Mouse (Mus musculus) kidney, embryonic 15.5 days (tissue): ENCODE results near the gene 1110065P20Rik. TPM values are rescaled to one million over a fixed set of nuclear protein-coding genes. Genes with fewer than 3 reads are reported as not detected.

Experiments
- ATAC-seq: fragments of 200-750 bp; cut with Nextera tagmentation; replicated peaks from 2 replicates; pipeline ENCODE4 v1.8.0; 2017; ENCODE audit warnings: moderate TSS enrichment; ENCODE audit not compliant: low FRiP score
- H3K27ac ChIP-seq: fragments of 300-500 bp; sonication (generic); 2 replicates; pipeline ENCODE4 v1.5.1; 2015; ENCODE audit warnings: mild to moderate bottlenecking, inconsistent platforms
- H3K27me3 ChIP-seq: fragments of 300-500 bp; sonication (generic); 2 replicates; pipeline ENCODE4 v1.6.1; 2015; ENCODE audit warnings: inconsistent platforms
- H3K36me3 ChIP-seq: fragments of 300-500 bp; sonication (generic); 2 replicates; pipeline ENCODE4 v1.6.1; 2015; ENCODE audit warnings: inconsistent platforms
- H3K4me1 ChIP-seq: fragments of 300-500 bp; sonication (generic); 2 replicates; pipeline ENCODE4 v1.6.1; 2015; ENCODE audit warnings: inconsistent platforms
- H3K4me2 ChIP-seq: fragments of 300-500 bp; sonication (generic); 2 replicates; pipeline ENCODE4 v1.6.1; 2015; ENCODE audit warnings: moderate library complexity, mild to moderate bottlenecking, inconsistent platforms
- H3K4me3 ChIP-seq: fragments of 300-500 bp; sonication (generic); replicated peaks from 2 replicates; pipeline ENCODE4 v1.5.1; 2015; ENCODE audit warnings: mild to moderate bottlenecking, inconsistent platforms
- H3K9ac ChIP-seq: fragments of 300-500 bp; sonication (generic); 2 replicates; pipeline ENCODE4 v1.6.1; 2015; ENCODE audit warnings: mild to moderate bottlenecking, inconsistent platforms
- H3K9me3 ChIP-seq: fragments of 300-500 bp; sonication (generic); replicated peaks from 2 replicates; pipeline ENCODE4 v1.6.1; 2016; ENCODE audit warnings: inconsistent platforms
- WGBS: fragments of 180-500 bp; shearing (Covaris S2); methylation state at CpG from one replicate; pipeline ENCODE4 v1.1.7; 2015; ENCODE audit warnings: mixed read lengths; 5-methylcytosine and 5-hydroxymethylcytosine counted together
- polyA plus RNA-seq: library from polyadenylated mRNA; unstranded; fragments of >200 nt; fragmentation: Nextera tagmentation; extraction: Ambion mirVana; gene quantifications from 2 replicates; pipeline ENCODE4 v1.2.1, GENCODE M21; 2015

The 1110065P20Rik gene
- polyA plus RNA-seq, 1 experiment from 2014 or later = 50.3 TPM

GRCm38 (mm10) chr4:124802309-124803260 lies 48.4 kb downstream of the 1110065P20Rik start:
- peak overlapping the region; percentile 98 for H3K4me3 ChIP-seq
- peak overlapping the region; percentile 92 for H3K4me2 ChIP-seq
- H3K27ac ChIP-seq = peak overlapping the region; percentile 99
- peaks cover 69% of the 10 kb centered on the region for H3K36me3 ChIP-seq
- peak overlapping the region; percentile 96 for H3K9ac ChIP-seq
- H3K9me3 ChIP-seq = no peaks in the 10 kb centered on the region
- WGBS = 2% methylated on average over 53 of the region's 53 CpGs
- peaks cover 12% of the 10 kb centered on the region for H3K4me1 ChIP-seq
- peak; percentile 99 for ATAC-seq
- H3K27me3 ChIP-seq = no peaks in the 10 kb centered on the region

GRCm38 (mm10) chr4:124801552-124802308 lies 49.3 kb downstream of the 1110065P20Rik start, which contains the start of gene Mtf1:
Mtf1 (plus strand) TSS chr4:124802104.
- Histone ChIP-seq H3K27me3 (no peaks in the 10 kb centered on the region), H3K9ac (peak within 1 kb of the TSS; percentile 96), H3K4me2 (peak within 1 kb of the TSS; percentile 92), H3K4me3 (peak within 1 kb of the TSS; percentile 98), H3K36me3 (peaks cover 66% of the 10 kb centered on the region), H3K27ac (peak within 1 kb of the TSS; percentile 99), H3K9me3 (no peaks in the 10 kb centered on the region), H3K4me1 (peaks cover 12% of the 10 kb centered on the region)
- WGBS = 3% methylated on average over 21 of the region's 21 CpGs
- peak; percentile 83 for ATAC-seq

Other genes starting within 250 kb of the 1110065P20Rik start
- not detected in 2 replicates for gene 3100002H09Rik, start 240.4 kb downstream of the 1110065P20Rik start, polyA plus RNA-seq
- gene Pou3f1, start 194.4 kb downstream of the 1110065P20Rik start, polyA plus RNA-seq = 0.62 and 0.69 TPM in 2 replicates
- gene Utp11, start 157.6 kb downstream of the 1110065P20Rik start, polyA plus RNA-seq = 78.5 and 81.9 TPM in 2 replicates
- gene Fhl3, start 150.5 kb downstream of the 1110065P20Rik start, polyA plus RNA-seq = 8.4 and 12.4 TPM in 2 replicates
- 171 and 175 TPM in 2 replicates for gene Sf3a3, start 136.4 kb downstream of the 1110065P20Rik start, polyA plus RNA-seq
- 29.6 and 33.7 TPM in 2 replicates for gene Inpp5b, start 109.3 kb downstream of the 1110065P20Rik start, polyA plus RNA-seq
- 14.2 and 15.5 TPM in 2 replicates for gene Mtf1, start 49.1 kb downstream of the 1110065P20Rik start, polyA plus RNA-seq
- 35.0 and 42.5 TPM in 2 replicates for gene Yrdc, start 517 bp downstream of the 1110065P20Rik start, polyA plus RNA-seq
- 0.49 and 0.71 TPM in 2 replicates for gene Maneal, start 11.0 kb upstream of the 1110065P20Rik start, polyA plus RNA-seq
- 0.10 and 0.21 TPM in 2 replicates for gene Epha10, start 29.7 kb upstream of the 1110065P20Rik start, polyA plus RNA-seq
- gene 9930104L06Rik, start 85.9 kb upstream of the 1110065P20Rik start, polyA plus RNA-seq = 12.6 and 12.7 TPM in 2 replicates
- gene Cdca8, start 88.1 kb upstream of the 1110065P20Rik start, polyA plus RNA-seq = 149 and 151 TPM in 2 replicates
- 30.9 and 32.4 TPM in 2 replicates for gene Rspo1, start 135.2 kb upstream of the 1110065P20Rik start, polyA plus RNA-seq
- 83.7 and 91.0 TPM in 2 replicates for gene Gnl2, start 165.4 kb upstream of the 1110065P20Rik start, polyA plus RNA-seq
- not detected in 2 replicates for gene Dnali1, start 214.5 kb upstream of the 1110065P20Rik start, polyA plus RNA-seq
- 29.0 and 31.0 TPM in 2 replicates for gene Snip1, start 215.5 kb upstream of the 1110065P20Rik start, polyA plus RNA-seq
- gene Meaf6, start 233.9 kb upstream of the 1110065P20Rik start, polyA plus RNA-seq = 64.1 and 67.8 TPM in 2 replicates